Mouse (Mus musculus) lung, postnatal 25 days (tissue): ENCODE results near the gene Qsox1.

Experiments
- DNase-seq: peaks from one replicate; pipeline ENCODE4 v3.0.0; 2022; ENCODE audit warnings: low spot score

The Qsox1 gene

GRCm38 (mm10) chr1:155812581-155813499 lies at the start of gene Qsox1:
Qsox1 (minus strand) TSS chr1:155812889.
- DNase-seq: peak; percentile 87

GRCm38 (mm10) chr1:155854926-155855702 lies 42.4 kb upstream of the Qsox1 start:
- DNase-seq: no peak

- no peak for DNase-seq
These were observed 40.3 kb upstream of the Qsox1 start for GRCm38 (mm10) chr1:155853009-155853408.

GRCm38 (mm10) chr1:155844235-155844634 lies 31.5 kb upstream of the Qsox1 start:
- no peak for DNase-seq

- DNase-seq: no peak
These were observed 30.8 kb upstream of the Qsox1 start for GRCm38 (mm10) chr1:155843538-155843937.

GRCm38 (mm10) chr1:155835667-155836066 lies 23.0 kb upstream of the Qsox1 start:
- DNase-seq: no peak

GRCm38 (mm10) chr1:155833610-155834009 lies 20.9 kb upstream of the Qsox1 start:
- DNase-seq: no peak

- DNase-seq: no peak
These were observed 19.3 kb upstream of the Qsox1 start for GRCm38 (mm10) chr1:155831958-155832357.

GRCm38 (mm10) chr1:155830861-155831260 lies 18.2 kb upstream of the Qsox1 start:
- DNase-seq: no peak

GRCm38 (mm10) chr1:155827703-155828295 lies 15.1 kb upstream of the Qsox1 start:
- no peak for DNase-seq

GRCm38 (mm10) chr1:155826803-155827395 lies 14.2 kb upstream of the Qsox1 start:
- DNase-seq: no peak

GRCm38 (mm10) chr1:155825940-155826716 lies 13.4 kb upstream of the Qsox1 start:
- no peak for DNase-seq

GRCm38 (mm10) chr1:155820646-155821045 lies 8.0 kb upstream of the Qsox1 start:
- DNase-seq: no peak

- DNase-seq: no peak
These were observed 3.5 kb upstream of the Qsox1 start for GRCm38 (mm10) chr1:155816167-155816566.

- no peak for DNase-seq
These were observed 601 bp downstream of the Qsox1 start for GRCm38 (mm10) chr1:155811995-155812580.

GRCm38 (mm10) chr1:155810616-155811015 lies 2.1 kb downstream of the Qsox1 start:
- peak; percentile 12 for DNase-seq

GRCm38 (mm10) chr1:155809706-155810442 lies 2.8 kb downstream of the Qsox1 start:
- peak; percentile 75 for DNase-seq

GRCm38 (mm10) chr1:155808261-155808660 lies 4.4 kb downstream of the Qsox1 start:
- DNase-seq: no peak

- DNase-seq: peak; percentile 79
These were observed 7.1 kb downstream of the Qsox1 start for GRCm38 (mm10) chr1:155805607-155806006.
